Mouse (Mus musculus) ES-E14 (cell line): ENCODE data around the gene Gpld1. TPM values are rescaled to one million over a fixed set of nuclear protein-coding genes. Genes with fewer than 3 reads are reported as not detected.

ENCODE experiments used
- DNase-seq: peaks from one replicate; pipeline ENCODE4 v3.0.0-alpha.2; 2013; ENCODE audit warnings: low read depth, low spot score
- H3K27ac ChIP-seq: 2 replicates; pipeline ENCODE4 v1.5.1; 2012; ENCODE audit warnings: low read depth, mild to moderate bottlenecking, low read length, moderate library complexity, mixed read lengths; ENCODE audit not compliant: poor library complexity, insufficient read depth, severe bottlenecking
- H3K36me3 ChIP-seq: 2 replicates; pipeline ENCODE4 v1.6.1; 2012; ENCODE audit warnings: mild to moderate bottlenecking, low read length, moderate library complexity, mixed read lengths; ENCODE audit not compliant: control insufficient read depth, poor library complexity, insufficient read depth, severe bottlenecking
- H3K4me1 ChIP-seq, 2 experiments: fragments of 150-350 bp in 1 of 2; sonication (generic) in 1 of 2; 2 replicates each; pipeline ENCODE4 v1.6.1; 2012; ENCODE audit warnings: low read length in 2 of 2, mild to moderate bottlenecking in 1 of 2, mixed read lengths in 1 of 2; ENCODE audit not compliant: control insufficient read depth in 2 of 2, insufficient read depth in 2 of 2, poor library complexity in 1 of 2
- H3K4me3 ChIP-seq, 2 experiments: fragments of 150-350 bp in 1 of 2; sonication (generic) in 1 of 2; 2 replicates each; pipeline ENCODE4 v1.5.1; 2012; ENCODE audit warnings: low read length in 2 of 2, low read depth in 1 of 2, mild to moderate bottlenecking in 1 of 2, mixed read lengths in 1 of 2; ENCODE audit not compliant: insufficient read depth in 1 of 2, poor library complexity in 1 of 2, severe bottlenecking in 1 of 2
- H3K9ac ChIP-seq: 2 replicates; pipeline ENCODE4 v1.6.1; 2012; ENCODE audit warnings: low read depth, mild to moderate bottlenecking, low read length, mixed read lengths; ENCODE audit not compliant: poor library complexity, insufficient read depth, severe bottlenecking
- H3K9me3 ChIP-seq: fragments of 150-350 bp; sonication (generic); 2 replicates; pipeline ENCODE4 v1.6.1; 2012; ENCODE audit warnings: low read depth, mild to moderate bottlenecking, low read length; ENCODE audit not compliant: control insufficient read depth, insufficient read depth
- CHD2 ChIP-seq: IDR thresholded peaks from 2 replicates; pipeline ENCODE4 v1.6.1; 2014; ENCODE audit warnings: mild to moderate bottlenecking, low read depth, low read length, inconsistent platforms
- HCFC1 ChIP-seq: IDR thresholded peaks from 2 replicates; pipeline ENCODE4 v1.6.1; 2012; ENCODE audit warnings: low read length, inconsistent platforms, borderline replicate concordance; ENCODE audit not compliant: insufficient read depth
- MAFK ChIP-seq: IDR thresholded peaks from 2 replicates; pipeline ENCODE4 v1.6.1; 2014; ENCODE audit warnings: mild to moderate bottlenecking, low read depth, low read length, inconsistent platforms; ENCODE audit not compliant: insufficient read depth
- ZC3H11A ChIP-seq: IDR thresholded peaks from 2 replicates; pipeline ENCODE4 v1.6.1; 2012; ENCODE audit warnings: low read depth, mild to moderate bottlenecking, inconsistent platforms, low read length, borderline replicate concordance
- ZNF384 ChIP-seq: IDR thresholded peaks from 2 replicates; pipeline ENCODE4 v1.6.1; 2012; ENCODE audit warnings: low read depth, low read length, inconsistent platforms
- in situ Hi-C, 2 experiments: fragments of 600-800 bp; cut with MboI; formaldehyde crosslinking; loops; one replicate each; pipeline ENCODE4 v1.15.1; 2025; ENCODE audit warnings: low sequenced_read_pairs in 2 of 2, inconsistent platforms in 1 of 2; ENCODE audit not compliant: unreplicated experiment in 2 of 2
- total RNA-seq: library from RNA; depleted of rRNA; stranded (reverse); fragments of 300-350 nt; gene quantifications from 2 replicates; pipeline ENCODE4 v1.2.3, GENCODE M21; 2012

Gpld1 gene
- total RNA-seq, 1 experiment, result 0.67 TPM

GRCm38 (mm10) chr13:24915831-24916230 lies 27.1 kb upstream of the Gpld1 start:
- H3K27ac ChIP-seq, result no peak overlapping the region
- in situ Hi-C loops, result no loop called here
- peaks cover 0 to 4% of the 10 kb centered on the region in 2 experiments; a peak in 2 of 4 replicates for H3K4me1 ChIP-seq
- H3K36me3 ChIP-seq, result no peaks in the 10 kb centered on the region
- no peak overlapping the region for H3K9ac ChIP-seq
- TF ChIP-seq ZC3H11A (no peak), HCFC1 (no peak), ZNF384 (no peak), CHD2 (no peak), MAFK (no peak)
- H3K4me3 ChIP-seq, result no peak overlapping the region
- DNase-seq, result no peak
- no peaks in the 10 kb centered on the region for H3K9me3 ChIP-seq

DNA sequence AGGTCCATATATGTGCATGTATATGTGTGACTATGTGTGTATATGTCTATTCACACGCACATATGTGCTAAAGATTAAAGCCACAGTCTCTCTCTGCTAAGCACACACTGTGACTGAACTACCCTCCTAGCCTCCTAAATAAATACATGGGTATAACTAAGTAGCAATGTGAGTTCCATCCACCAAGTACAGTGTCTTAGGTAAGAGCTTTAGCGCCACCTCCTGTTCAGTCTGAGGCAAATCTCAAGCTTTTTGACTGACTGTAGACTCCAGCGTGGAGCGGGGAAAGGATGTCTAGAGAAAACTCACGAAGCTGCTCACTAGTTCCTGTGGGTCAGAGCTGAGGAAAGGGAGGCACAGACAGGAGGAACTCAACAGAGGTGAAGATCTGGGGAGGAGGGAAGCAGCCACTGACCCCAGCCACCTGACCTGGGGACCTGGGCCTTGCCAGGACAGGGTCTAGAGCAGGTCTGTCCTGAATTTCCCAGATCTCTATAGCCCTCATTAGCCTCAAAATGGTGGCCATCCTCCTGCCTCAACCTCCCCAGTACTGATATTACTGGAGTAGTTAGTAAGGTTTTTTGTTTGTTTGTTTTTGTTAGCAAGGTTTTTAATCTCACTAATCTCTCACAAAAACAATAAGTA lies 22.5 kb upstream of the Gpld1 start:
- Histone ChIP-seq H3K9me3 (no peaks in the 10 kb centered on the region), H3K4me3 (no peak overlapping the region), H3K9ac (no peak overlapping the region), H3K27ac (no peak overlapping the region), H3K36me3 (no peaks in the 10 kb centered on the region), H3K4me1 (no peaks in the 10 kb centered on the region)
- peak; percentile 62 for DNase-seq
- TF ChIP-seq ZNF384, result no peak
- TF ChIP-seq ZC3H11A, result peak; percentile 68; the same call in 1 of the 2 replicates
- TF ChIP-seq CHD2, result no peak
- in situ Hi-C loops, result no loop called here

GRCm38 (mm10) chr13:24921281-24921680 lies 21.7 kb upstream of the Gpld1 start:
- Histone ChIP-seq H3K4me1 (no peaks in the 10 kb centered on the region), H3K27ac (no peak overlapping the region), H3K4me3 (no peak overlapping the region), H3K36me3 (no peaks in the 10 kb centered on the region), H3K9ac (no peak overlapping the region), H3K9me3 (no peaks in the 10 kb centered on the region)
- no peak for DNase-seq
- no peak for TF ChIP-seq MAFK
- TF ChIP-seq ZC3H11A, result no peak
- TF ChIP-seq CHD2, result no peak
- no peak for TF ChIP-seq ZNF384
- no peak for TF ChIP-seq HCFC1
- in situ Hi-C loops, result no loop called here

DNA sequence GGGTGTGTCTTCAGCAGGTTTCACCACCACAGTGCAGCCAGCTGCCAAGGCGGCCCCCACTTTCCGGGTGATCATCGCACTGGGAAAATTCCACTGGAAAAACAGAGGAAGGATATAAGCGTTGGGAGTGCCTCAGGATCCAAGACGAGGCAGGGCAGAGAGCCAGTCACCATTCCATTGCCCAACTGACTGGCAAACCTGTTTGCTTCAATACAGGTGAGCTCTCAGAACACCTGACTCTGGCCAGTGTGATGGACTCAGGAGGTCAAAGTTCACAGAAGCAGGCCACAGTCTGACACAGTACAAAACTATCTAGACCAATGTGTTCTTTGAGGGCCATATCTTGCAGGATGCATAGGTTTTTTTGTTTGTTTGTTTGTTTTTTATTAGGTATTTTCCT lies 19.0 kb upstream of the Gpld1 start:
- no peak overlapping the region for H3K4me3 ChIP-seq
- no peaks in the 10 kb centered on the region for H3K36me3 ChIP-seq
- TF ChIP-seq MAFK, result no peak
- no peak for TF ChIP-seq HCFC1
- no peak for TF ChIP-seq ZNF384
- TF ChIP-seq CHD2, result no peak
- no peak for TF ChIP-seq ZC3H11A
- no peak overlapping the region for H3K9ac ChIP-seq
- H3K9me3 ChIP-seq, result no peaks in the 10 kb centered on the region
- DNase-seq, result no peak
- in situ Hi-C loops, result no loop called here
- H3K4me1 ChIP-seq, result no peaks in the 10 kb centered on the region
- no peak overlapping the region for H3K27ac ChIP-seq

- Histone ChIP-seq H3K9me3 (no peaks in the 10 kb centered on the region), H3K27ac (no peak overlapping the region), H3K9ac (no peak overlapping the region), H3K4me3 (no peak overlapping the region), H3K36me3 (no peaks in the 10 kb centered on the region), H3K4me1 (no peaks in the 10 kb centered on the region)
- DNase-seq, result no peak
- TF ChIP-seq MAFK (no peak), ZC3H11A (no peak), CHD2 (no peak), HCFC1 (no peak), ZNF384 (no peak)
- in situ Hi-C loops, result no loop called here
Observed at GRCm38 (mm10) chr13:24930591-24930990, 12.4 kb upstream of the Gpld1 start.
